Mouse (Mus musculus) neural tube, embryonic 12.5 days (tissue): ENCODE measurements around the gene Fnip2. TPM values are rescaled to one million over a fixed set of nuclear protein-coding genes. Genes with fewer than 3 reads are reported as not detected.

ENCODE experiments used
- ATAC-seq: fragments of 200-750 bp; cut with Nextera tagmentation; 2 replicates; pipeline ENCODE4 v1.8.0; 2017; ENCODE audit warnings: low read depth, mild to moderate bottlenecking, moderate TSS enrichment, moderate library complexity; ENCODE audit not compliant: low FRiP score
- H3K27ac ChIP-seq: fragments of 300-500 bp; sonication (generic); 2 replicates; pipeline ENCODE4 v1.5.1; 2016
- H3K27me3 ChIP-seq: fragments of 300-500 bp; sonication (generic); replicated peaks from 2 replicates; pipeline ENCODE4 v1.6.1; 2016; ENCODE audit warnings: mild to moderate bottlenecking
- H3K36me3 ChIP-seq: fragments of 300-500 bp; sonication (generic); 2 replicates; pipeline ENCODE4 v1.6.1; 2016; ENCODE audit warnings: mild to moderate bottlenecking
- H3K4me1 ChIP-seq: fragments of 300-500 bp; sonication (generic); 2 replicates; pipeline ENCODE4 v1.6.1; 2016
- H3K4me2 ChIP-seq: fragments of 300-500 bp; sonication (generic); replicated peaks from 2 replicates; pipeline ENCODE4 v1.6.1; 2016; ENCODE audit warnings: mild to moderate bottlenecking
- H3K4me3 ChIP-seq: fragments of 300-500 bp; sonication (generic); 2 replicates; pipeline ENCODE4 v1.5.1; 2016
- H3K9ac ChIP-seq: fragments of 300-500 bp; sonication (generic); 2 replicates; pipeline ENCODE4 v1.6.1; 2016; ENCODE audit warnings: mild to moderate bottlenecking
- H3K9me3 ChIP-seq: fragments of 300-500 bp; sonication (generic); 2 replicates; pipeline ENCODE4 v1.6.1; 2016; ENCODE audit warnings: mild to moderate bottlenecking
- WGBS: fragments of 180-500 bp; shearing (Covaris S2); methylation state at CpG from one replicate; pipeline ENCODE4 v1.1.7; 2016; 5-methylcytosine and 5-hydroxymethylcytosine counted together
- polyA plus RNA-seq: library from polyadenylated mRNA; unstranded; fragments of >200 nt; fragmentation: Nextera tagmentation; extraction: Ambion mirVana; gene quantifications from 2 replicates; pipeline ENCODE4 v1.2.1, GENCODE M21; 2016

The Fnip2 gene
- polyA plus RNA-seq, 1 experiment from 2014 or later: 9.6 TPM

DNA sequence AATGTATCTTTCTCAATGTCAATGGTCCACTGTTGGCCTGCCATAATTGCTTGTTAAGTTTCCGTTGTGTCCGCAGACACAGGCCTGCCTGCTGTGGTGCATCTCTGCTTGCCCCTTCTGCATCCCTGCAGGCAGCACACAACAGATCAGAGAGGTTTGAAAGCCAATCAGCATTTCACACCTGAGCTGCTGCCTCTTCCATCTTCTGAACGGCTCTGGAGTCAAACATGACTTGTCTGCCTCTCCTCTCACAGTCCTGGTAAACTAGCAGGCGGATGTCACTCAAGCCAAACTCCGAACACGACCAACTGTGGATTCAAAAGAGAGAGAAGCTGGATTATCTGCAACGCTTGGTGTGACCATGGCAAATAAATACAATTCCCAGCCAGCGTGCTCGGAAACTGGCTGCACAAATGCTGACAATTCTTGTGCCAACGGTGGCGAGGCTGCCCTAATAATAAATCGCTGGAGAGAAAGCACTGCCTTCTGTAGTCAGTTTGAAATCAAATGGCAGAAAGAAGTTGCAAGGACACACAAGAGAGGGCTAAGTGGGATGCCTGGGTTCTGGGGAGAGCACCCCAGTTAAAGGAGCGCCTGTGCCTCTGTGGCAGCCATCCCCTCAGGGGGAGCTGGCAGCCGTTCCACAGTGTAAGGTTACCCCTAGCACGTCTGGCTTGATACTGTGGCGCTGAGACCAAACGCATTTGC lies 49.6 kb downstream of the Fnip2 start:
- H3K27ac ChIP-seq: no peak overlapping the region
- H3K9ac ChIP-seq: no peak overlapping the region
- H3K4me2 ChIP-seq: no peak overlapping the region
- H3K36me3 ChIP-seq: no peaks in the 10 kb centered on the region; the same call in 1 of the 2 replicates
- no peaks in the 10 kb centered on the region for H3K27me3 ChIP-seq
- ATAC-seq: 0 out of 2 replicates have a peak, but pooled peaks have one; percentile 35
- H3K9me3 ChIP-seq: no peaks in the 10 kb centered on the region
- H3K4me3 ChIP-seq: no peak overlapping the region
- H3K4me1 ChIP-seq: peaks cover 22% of the 10 kb centered on the region
- 69% methylated on average over 17 of the region's 17 CpGs for WGBS

DNA sequence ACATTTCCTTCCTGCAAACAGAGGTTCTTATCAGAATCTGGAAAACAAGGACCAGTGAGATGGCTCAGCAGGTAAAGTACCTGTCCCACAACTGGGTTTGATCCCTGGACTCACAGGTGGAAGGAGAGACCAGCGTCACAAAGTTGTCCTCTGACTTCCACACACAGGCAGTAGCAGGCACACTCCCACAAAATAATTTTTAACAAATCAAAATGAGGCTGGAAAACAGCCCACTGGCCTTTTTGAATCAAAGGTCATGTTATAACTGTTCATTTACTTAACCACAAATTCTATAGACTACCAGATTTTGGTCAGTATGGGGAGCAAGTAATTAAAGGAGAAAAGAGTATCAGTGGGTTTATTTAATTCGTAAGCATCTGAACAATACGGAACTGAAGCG lies 50.6 kb downstream of the Fnip2 start:
- H3K4me3 ChIP-seq: no peak overlapping the region
- H3K36me3 ChIP-seq: no peaks in the 10 kb centered on the region; the same call in 1 of the 2 replicates
- no peak overlapping the region for H3K4me2 ChIP-seq
- 87% methylated on average over 4 of the region's 4 CpGs for WGBS
- no peak overlapping the region for H3K27ac ChIP-seq
- no peaks in the 10 kb centered on the region for H3K27me3 ChIP-seq
- H3K9me3 ChIP-seq: no peaks in the 10 kb centered on the region
- peaks cover 22% of the 10 kb centered on the region for H3K4me1 ChIP-seq
- no peak overlapping the region for H3K9ac ChIP-seq
- ATAC-seq: no peak

DNA sequence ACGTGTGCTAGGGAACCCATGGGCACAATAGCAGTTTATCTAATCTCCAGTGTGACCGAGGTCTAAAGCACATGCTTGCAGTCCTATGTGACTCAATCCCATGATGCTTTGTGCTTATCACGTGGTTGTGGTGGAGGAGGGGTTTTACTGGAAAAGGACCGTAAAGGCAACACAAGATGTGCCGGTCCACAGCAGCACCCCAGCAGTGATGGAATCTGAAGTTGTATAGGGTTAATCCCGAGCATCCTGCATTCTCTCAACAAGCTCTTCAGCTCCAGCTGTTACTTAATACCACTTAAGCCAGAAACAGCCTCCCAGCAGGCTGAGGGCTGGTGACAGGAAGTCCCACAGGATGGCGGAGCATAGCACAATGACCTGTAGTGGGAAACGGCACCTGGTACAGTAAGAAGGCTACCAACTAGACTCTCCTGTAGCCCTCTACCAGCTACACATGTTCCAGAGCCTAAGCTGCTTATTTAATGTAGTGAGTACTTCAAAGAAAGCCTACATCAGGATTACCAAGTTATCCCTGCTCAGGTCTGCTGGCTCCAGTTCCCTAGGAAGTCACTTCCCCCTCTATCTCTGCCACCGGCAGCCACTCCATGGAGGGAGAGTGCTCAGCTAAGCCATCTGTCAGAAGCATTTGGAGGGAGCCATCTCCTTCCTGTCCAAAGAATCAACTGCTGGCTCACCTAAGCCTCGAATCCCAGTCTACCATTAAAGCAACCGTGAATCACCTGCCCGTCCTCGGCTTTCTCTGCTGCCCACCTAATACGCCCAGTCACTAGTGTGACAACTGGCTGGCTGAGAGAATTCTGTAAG lies 51.3 kb downstream of the Fnip2 start:
- Histone ChIP-seq H3K4me1 (peaks cover 22% of the 10 kb centered on the region), H3K4me3 (no peak overlapping the region), H3K27ac (no peak overlapping the region), H3K36me3 (no peaks in the 10 kb centered on the region; the same call in 1 of the 2 replicates), H3K4me2 (no peak overlapping the region), H3K27me3 (no peaks in the 10 kb centered on the region), H3K9me3 (no peaks in the 10 kb centered on the region), H3K9ac (no peak overlapping the region)
- no peak for ATAC-seq
- 82% methylated on average over 14 of the region's 14 CpGs for WGBS

DNA sequence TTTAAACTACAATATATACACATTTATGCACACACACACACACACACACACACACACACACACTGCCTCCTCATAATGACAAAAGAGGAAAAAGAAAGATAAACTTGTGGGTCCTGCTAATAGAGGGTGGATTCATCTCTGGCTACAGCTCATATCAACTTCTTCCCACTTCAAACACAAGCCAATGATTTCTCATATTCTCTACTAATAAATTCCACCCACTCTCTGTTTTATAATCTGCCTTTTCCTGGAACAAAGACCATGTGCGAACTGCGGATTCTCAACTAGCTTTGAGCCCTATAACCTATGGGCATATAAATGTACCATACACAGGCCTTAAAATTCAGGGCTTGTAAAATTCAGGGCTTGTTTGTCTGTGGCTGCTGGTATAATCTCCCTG lies 53.3 kb downstream of the Fnip2 start:
- H3K4me2 ChIP-seq: no peak overlapping the region
- no peak overlapping the region for H3K4me3 ChIP-seq
- ATAC-seq: no peak
- WGBS: 97% methylated on average over 2 of the region's 2 CpGs
- H3K9ac ChIP-seq: no peak overlapping the region
- H3K4me1 ChIP-seq: peaks cover 15% of the 10 kb centered on the region
- H3K27me3 ChIP-seq: no peaks in the 10 kb centered on the region
- H3K36me3 ChIP-seq: no peaks in the 10 kb centered on the region; the same call in 1 of the 2 replicates
- no peak overlapping the region for H3K27ac ChIP-seq
- no peaks in the 10 kb centered on the region for H3K9me3 ChIP-seq

DNA sequence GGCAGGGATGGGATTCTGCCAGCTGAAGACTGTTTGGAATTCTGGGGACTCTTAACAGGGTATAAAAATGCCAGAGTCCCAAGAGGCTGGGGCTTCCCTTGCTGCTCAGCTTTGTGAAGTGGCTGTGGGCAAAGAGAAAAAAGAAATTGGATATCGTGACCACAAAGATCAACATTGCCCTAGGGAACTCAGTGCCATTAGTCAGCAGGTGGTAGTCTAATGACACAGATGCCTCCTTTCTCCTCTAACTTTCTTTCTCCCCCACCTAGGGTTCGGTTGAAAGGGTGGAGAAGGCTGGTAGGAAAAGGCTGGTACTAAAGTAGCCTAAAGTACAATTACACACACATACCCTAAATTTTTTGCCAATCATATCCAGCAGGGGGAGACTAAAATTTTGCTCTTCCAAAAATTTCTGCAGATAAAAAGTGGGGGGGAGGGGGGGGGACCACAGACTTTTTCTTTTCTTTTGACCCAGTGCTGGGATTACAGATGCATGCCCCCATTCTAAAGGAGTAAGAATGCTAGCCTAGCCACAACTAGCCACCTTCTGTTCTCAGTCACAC lies 66.3 kb downstream of the Fnip2 start:
- Histone ChIP-seq H3K4me1 (peaks cover 4% of the 10 kb centered on the region; the same call in 1 of the 2 replicates), H3K9ac (no peak overlapping the region), H3K36me3 (peaks cover 21% of the 10 kb centered on the region), H3K27ac (no peak overlapping the region), H3K4me2 (no peak overlapping the region), H3K9me3 (no peaks in the 10 kb centered on the region), H3K4me3 (no peak overlapping the region), H3K27me3 (no peaks in the 10 kb centered on the region)
- WGBS: 64% methylated on average over 2 of the region's 2 CpGs
- no peak for ATAC-seq

DNA sequence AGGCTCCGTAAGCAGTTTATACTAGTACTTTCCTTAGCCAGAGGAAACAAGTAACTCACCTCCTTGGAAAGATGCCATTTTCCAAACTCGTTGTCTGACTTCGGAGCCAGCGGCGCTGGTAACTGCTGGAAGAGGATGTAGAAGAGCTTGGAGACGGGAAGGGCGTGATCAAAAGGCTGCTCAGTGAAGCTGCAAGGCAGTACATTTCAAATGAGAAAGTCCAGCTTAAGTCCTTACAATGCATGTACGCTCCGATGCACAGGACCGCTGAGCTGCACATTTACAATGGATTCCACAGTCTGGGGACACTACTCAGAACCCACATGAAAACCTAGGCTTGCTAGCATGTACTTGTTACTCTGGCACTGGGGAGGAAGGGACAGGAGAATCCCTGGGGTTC lies 67.3 kb downstream of the Fnip2 start:
- Histone ChIP-seq H3K27ac (no peak overlapping the region), H3K4me1 (peaks cover 4% of the 10 kb centered on the region; the same call in 1 of the 2 replicates), H3K36me3 (peaks cover 17% of the 10 kb centered on the region; the same call in 1 of the 2 replicates), H3K4me3 (no peak overlapping the region), H3K4me2 (no peak overlapping the region), H3K9ac (no peak overlapping the region), H3K27me3 (no peaks in the 10 kb centered on the region), H3K9me3 (no peaks in the 10 kb centered on the region)
- ATAC-seq: no peak
- WGBS: 60% methylated on average over 10 of the region's 10 CpGs

DNA sequence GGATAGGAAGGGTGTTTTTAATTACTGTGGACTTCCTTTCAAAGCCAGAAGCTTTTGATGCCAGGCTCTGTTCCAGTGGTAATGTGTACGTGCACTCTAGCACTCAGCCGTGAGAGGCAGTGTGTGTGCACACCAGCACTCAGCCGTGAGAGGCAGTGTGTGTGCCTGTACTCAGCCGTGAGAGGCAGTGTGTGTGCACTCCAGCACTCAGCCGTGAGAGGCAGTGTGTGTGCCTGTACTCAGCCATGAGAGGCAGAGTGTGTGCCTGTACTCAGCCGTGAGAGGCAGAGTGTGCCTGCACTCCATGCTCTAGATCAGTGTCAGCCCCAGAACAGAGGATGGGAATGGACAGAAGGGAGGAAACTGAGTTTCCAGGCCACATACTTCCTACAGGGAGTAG lies 70.9 kb downstream of the Fnip2 start:
- Histone ChIP-seq H3K4me1 (peaks cover 4% of the 10 kb centered on the region; the same call in 1 of the 2 replicates), H3K27ac (no peak overlapping the region), H3K9ac (no peak overlapping the region), H3K36me3 (peaks cover 35% of the 10 kb centered on the region), H3K27me3 (no peaks in the 10 kb centered on the region), H3K4me2 (no peak overlapping the region), H3K4me3 (no peak overlapping the region), H3K9me3 (no peaks in the 10 kb centered on the region)
- no peak for ATAC-seq
- 84% methylated on average over 6 of the region's 6 CpGs for WGBS

DNA sequence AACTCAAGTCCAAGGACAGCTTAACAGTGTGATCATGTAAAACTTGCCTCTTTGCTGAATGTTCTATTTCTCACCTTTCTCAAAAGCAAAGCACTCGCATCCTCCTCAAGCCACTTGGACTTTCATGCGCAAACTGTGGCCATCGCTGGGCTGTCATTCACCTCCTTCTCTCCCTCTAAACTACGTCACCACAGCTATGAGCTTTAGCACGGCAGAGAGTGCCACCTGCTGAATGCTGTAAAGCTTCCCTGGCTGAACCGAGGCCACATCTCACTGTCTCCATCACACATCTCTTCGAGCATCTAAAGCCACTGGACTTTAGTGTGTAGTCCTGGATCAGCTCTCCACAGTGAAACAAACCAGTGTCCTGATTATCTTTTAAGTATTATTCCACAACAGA lies 72.4 kb downstream of the Fnip2 start:
- Histone ChIP-seq H3K27ac (no peak overlapping the region), H3K4me2 (no peak overlapping the region), H3K27me3 (no peaks in the 10 kb centered on the region), H3K9me3 (no peaks in the 10 kb centered on the region), H3K9ac (no peak overlapping the region), H3K4me3 (no peak overlapping the region), H3K4me1 (no peaks in the 10 kb centered on the region), H3K36me3 (peaks cover 31% of the 10 kb centered on the region)
- 84% methylated on average over 7 of the region's 7 CpGs for WGBS
- ATAC-seq: no peak

DNA sequence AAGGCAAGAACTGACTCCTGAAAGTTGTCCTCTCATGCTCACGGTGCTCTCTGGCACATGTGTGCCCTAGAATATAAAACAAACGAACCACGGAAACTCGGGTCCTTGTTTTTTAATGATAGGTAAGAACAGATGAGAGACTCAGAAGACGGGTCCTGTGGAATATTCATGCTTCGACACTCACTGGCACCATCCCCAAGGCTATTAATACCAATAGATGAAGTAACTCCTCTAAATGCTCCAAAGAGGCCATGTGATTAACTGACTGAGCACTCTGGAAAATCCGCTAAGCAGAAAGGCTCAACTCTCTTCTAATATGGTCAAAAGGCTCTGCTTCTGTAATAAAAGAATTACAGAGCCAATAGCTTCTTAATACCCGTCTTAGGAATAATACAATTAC lies 73.6 kb downstream of the Fnip2 start:
- Histone ChIP-seq H3K4me1 (no peaks in the 10 kb centered on the region), H3K4me2 (no peak overlapping the region), H3K4me3 (no peak overlapping the region), H3K27me3 (no peaks in the 10 kb centered on the region), H3K27ac (no peak overlapping the region), H3K9me3 (no peaks in the 10 kb centered on the region), H3K36me3 (peaks cover 30% of the 10 kb centered on the region), H3K9ac (no peak overlapping the region)
- WGBS: 90% methylated on average over 8 of the region's 8 CpGs
- no peak for ATAC-seq

DNA sequence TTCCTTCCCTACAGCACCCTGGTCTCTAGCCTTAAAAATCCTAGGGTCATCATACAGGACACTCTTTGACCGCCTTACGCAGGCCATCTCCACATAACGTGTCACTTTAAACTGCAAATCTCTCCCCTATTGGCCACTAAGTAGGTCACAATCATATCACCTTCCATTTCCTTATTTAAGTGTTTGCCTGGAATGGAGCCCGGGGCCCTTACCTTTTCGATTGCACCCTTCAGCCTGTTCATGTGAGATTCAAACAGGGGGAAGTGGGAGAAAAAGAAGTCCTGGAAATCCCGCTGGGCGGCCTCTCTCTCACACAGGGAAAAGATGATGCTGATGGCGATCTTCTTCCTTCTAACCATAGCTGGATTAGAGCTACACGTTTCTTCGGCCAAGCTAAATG lies 74.5 kb downstream of the Fnip2 start:
- Histone ChIP-seq H3K9ac (no peak overlapping the region), H3K4me1 (no peaks in the 10 kb centered on the region), H3K9me3 (no peaks in the 10 kb centered on the region), H3K36me3 (peaks cover 39% of the 10 kb centered on the region), H3K27ac (no peak overlapping the region), H3K27me3 (no peaks in the 10 kb centered on the region), H3K4me3 (no peak overlapping the region), H3K4me2 (no peak overlapping the region)
- 97% methylated on average over 10 of the region's 10 CpGs for WGBS
- no peak for ATAC-seq

DNA sequence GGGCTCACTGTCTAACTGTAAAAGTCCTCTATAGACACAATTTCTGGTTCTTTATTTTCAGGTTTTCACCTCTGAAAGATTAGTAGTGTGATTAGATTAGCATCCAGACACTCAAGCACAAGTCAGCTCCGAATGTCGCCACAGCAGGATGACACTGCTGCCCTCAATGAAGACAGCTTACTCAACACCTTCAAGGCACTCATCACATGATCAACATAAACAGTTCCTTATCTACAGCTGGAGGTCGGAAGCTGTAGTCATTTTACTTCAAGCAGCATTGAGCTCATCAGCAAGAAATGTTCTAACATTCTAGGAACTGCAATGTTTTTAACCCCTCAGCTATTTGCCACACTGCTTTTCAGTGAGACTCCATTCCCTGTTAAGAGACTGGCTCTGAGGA lies 76.0 kb downstream of the Fnip2 start:
- Histone ChIP-seq H3K9me3 (no peaks in the 10 kb centered on the region), H3K4me3 (no peak overlapping the region), H3K4me2 (no peak overlapping the region), H3K36me3 (peaks cover 48% of the 10 kb centered on the region), H3K27me3 (no peaks in the 10 kb centered on the region), H3K9ac (no peak overlapping the region), H3K27ac (no peak overlapping the region), H3K4me1 (no peaks in the 10 kb centered on the region)
- WGBS: 92% methylated on average over 3 of the region's 3 CpGs
- no peak for ATAC-seq

DNA sequence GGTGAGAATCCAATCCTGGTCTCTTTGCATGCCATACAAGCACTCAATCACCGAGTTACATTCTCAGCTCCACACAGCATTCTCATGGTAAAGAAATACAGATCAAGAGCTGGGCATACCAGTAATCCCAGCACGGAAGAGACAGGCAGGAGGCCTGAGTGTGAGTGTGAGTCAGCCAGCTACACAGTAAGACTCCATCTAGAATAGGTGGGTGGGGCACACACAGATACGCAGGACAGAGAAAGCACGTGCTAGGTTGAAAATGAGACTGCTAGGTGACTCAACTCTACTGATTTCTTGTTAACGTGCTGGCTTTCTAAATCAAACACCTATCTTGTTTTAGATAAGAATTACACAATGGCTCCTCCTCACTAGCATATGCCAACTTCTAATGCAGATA lies 77.5 kb downstream of the Fnip2 start:
- 93% methylated on average over 5 of the region's 5 CpGs for WGBS
- Histone ChIP-seq H3K36me3 (peaks cover 47% of the 10 kb centered on the region), H3K4me3 (no peak overlapping the region), H3K9me3 (no peaks in the 10 kb centered on the region), H3K4me2 (no peak overlapping the region), H3K4me1 (no peaks in the 10 kb centered on the region), H3K27me3 (no peaks in the 10 kb centered on the region), H3K27ac (no peak overlapping the region), H3K9ac (no peak overlapping the region)
- ATAC-seq: no peak
